Mouse (Mus musculus): Measurements from ENCODE around the gene A630010A05Rik.
"Not testable (repeated sequence)": the region's sequence is repeated elsewhere in the genome, so short reads cannot be mapped to it uniquely, and the experiment has no call there.

Gene A630010A05Rik

GRCm38 (mm10) chr16:14562017-14562416 is at the start of gene A630010A05Rik:
TSS of gene A630010A05Rik (plus strand) at chr16:14562317.
- no peak for DNase-seq (ENCODE audit: low spot score in 2 of 2)

GRCm38 (mm10) chr16:14535766-14536165 is 26.4 kb upstream of the A630010A05Rik start:
- DNase-seq (ENCODE audit: low spot score in 2 of 2) = no peak

GRCm38 (mm10) chr16:14557191-14557590 is 4.9 kb upstream of the A630010A05Rik start:
- DNase-seq (ENCODE audit: low spot score in 2 of 2) = not testable (repeated sequence)
